Mouse (Mus musculus) R1 (cell line): ENCODE results near the gene Dll1.

Source experiments
- DNase-seq: peaks from one replicate; pipeline ENCODE4 v3.0.0-alpha.2; 2018; ENCODE audit warnings: low read depth, low spot score

The Dll1 gene

DNA sequence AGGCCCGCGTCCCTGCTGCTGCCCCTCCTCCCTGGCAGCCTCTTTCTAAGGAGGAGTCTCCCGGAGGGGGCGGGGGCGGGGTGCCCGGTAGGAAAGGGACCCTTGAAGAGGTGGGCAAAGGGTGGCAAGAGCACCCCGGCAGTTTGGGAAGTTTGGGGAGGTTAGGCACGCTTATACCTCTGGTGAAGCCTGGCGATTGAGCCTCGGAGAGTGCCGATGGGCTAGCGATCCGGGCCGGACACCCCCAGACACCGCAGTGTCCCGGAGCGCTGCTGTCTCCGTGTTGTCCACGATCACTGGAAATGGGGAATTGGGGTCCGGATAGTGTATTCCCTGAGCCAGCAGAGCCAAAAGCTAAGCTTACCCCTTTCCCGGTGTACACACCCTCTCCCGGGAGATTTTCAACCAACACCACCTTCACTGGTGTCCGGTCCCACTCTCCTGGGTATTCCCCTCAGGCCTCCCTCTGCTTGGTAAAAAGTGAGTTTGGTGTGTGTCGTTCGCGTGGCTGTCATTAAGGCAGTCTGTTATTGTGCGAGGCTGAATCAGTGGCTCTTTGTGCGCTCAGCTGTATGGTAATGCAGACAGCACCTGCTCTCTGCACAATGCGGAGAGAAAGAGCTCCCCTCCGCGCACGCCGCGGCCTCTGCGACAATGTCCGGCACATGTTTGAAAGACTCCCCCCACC, at the start of gene Dll1:
TSS of gene Dll1 (minus strand) at position 379 of the 688 bp plus-strand sequence.
- peak; percentile 57 for DNase-seq

DNA sequence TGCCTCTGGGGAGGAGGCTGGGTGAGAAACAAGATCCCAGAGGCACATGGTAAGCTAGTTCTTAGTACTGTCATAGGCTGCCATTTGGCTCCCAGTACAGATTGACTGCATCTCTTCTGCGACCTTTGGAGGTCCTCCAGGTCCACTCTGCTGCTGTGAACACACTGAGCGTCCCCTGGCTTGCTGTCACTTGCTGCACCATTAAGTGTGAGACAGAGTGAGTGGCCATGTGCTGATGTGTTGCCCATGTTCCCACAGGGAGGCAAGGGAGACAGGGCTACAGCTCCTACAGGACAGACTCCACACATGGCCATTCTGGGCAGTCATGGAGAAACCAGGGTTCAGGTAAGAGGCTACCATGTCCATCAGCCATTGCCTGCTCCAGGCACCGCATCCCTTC, 49.3 kb upstream of the Dll1 start:
- no peak for DNase-seq

- no peak for DNase-seq
Observed at GRCm38 (mm10) chr17:15423080-15423765, 46.6 kb upstream of the Dll1 start.

DNA sequence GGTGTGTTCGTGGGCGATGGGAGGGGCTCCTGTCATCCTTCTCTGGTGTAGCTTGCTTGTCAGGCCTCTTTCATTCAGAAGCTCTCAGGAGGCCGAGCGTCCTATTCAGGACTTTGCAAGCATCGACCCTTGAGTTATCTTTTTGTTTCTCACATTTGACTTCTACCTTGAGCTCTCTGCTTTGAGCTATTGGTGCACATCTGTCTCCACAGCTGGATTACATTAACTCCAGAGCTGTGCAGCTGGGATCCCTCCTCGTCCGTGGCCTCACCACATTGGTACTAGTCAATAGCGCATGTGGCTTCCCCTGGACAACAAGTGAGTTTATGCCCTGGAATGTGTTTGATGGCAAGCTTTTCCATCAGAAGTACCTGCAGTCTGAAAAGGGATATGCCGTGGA, 46.0 kb upstream of the Dll1 start:
- no peak for DNase-seq

DNA sequence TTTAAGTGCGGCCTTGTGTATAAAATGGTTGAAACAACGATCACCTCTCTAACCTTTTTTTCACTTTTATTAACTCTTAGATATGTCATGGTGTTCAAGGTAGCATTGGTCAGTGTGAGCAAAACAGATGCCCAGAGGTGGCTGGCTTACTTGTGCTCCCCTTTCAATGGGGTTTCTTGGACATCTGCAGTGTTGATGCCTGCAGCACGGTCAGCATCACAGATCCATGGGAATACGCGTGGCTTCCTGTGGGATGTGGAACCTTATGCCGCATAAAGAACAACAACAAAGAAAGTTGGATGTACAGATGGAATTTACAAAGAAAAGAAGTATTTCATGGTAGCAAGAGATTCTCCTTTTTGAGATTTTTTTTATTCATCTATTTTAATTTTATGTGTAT, 44.8 kb upstream of the Dll1 start:
- DNase-seq = no peak

GRCm38 (mm10) chr17:15420021-15420603, 43.4 kb upstream of the Dll1 start:
- no peak for DNase-seq

- DNase-seq = no peak
Observed at GRCm38 (mm10) chr17:15419534-15419933, 42.9 kb upstream of the Dll1 start.

- DNase-seq = no peak
Observed at GRCm38 (mm10) chr17:15416596-15417215, 40.0 kb upstream of the Dll1 start.

GRCm38 (mm10) chr17:15410861-15411260, 34.2 kb upstream of the Dll1 start:
- DNase-seq = no peak

GRCm38 (mm10) chr17:15409261-15409660, 32.6 kb upstream of the Dll1 start:
- no peak for DNase-seq

DNA sequence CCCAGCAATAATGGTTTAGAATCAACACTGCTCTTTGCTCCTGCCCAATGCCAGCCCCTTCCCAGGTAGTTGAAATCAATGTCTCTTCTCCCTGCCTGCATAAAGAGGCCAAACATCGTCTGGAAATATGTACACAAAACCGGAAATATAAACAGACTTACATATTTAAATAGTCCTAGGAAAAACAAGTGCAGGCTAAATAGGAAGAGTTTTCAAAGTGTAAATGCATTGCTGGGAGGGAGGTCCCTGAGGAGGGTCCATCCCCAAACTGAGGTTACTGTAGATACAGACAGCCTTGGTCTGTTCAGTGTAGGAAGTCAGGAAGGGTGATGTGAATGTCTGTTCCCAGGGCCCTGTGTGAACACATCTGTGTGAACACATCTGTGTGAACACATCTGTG, 29.9 kb upstream of the Dll1 start:
- no peak for DNase-seq

DNA sequence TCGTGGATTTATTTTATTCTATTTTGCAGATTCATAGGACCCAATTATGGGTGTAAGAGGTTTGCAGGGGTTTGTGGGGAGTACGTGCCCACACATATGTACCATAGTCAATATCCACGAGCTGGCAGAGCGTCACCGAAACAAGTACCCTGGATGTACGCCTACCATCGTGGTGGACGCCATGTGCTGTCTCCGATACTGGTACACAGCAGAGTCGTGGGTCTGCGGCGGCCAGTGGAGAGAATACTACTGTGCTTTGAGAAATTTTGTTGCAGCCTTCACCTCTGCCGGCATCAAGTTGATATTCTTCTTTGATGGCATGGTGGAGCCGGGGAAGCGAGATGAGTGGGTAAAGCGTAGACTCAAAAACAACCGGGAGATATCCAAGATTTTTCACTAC, 25.0 kb upstream of the Dll1 start:
- DNase-seq = no peak

DNA sequence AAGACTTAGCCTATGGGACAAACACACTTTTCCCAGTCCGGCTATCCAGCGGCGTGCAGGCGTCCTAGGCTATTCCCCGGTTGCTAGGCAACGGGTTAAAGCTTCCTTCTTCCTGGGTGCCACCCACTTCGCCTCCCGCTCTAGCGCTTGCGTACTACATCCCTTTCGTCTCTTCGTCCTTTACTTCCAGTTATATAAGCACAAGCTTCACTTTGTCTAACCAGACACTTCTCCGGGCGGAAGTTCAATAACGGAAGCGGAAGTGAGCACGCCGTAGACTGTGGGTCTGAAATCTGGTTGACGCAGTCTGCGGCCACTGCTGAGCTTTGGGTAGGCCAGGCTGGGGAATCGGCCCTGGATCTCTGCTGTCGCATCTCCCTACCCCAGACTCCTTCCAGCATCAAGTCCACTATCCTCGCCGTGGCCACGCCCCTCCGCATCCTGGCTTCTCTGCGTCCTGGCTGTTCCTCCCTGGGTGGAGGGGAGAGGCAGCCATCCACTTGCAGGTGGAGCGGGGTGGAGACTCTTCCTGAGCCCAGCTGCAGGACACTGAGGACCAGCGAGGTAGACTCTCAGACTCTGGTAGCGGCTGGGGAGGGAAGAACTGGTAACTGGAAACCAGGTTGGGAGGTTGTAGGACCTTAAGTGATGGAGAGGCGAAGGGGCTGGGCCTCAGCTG, 19.5 kb upstream of the Dll1 start, which contains the start of gene Fam120b:
TSS of gene Fam120b (plus strand) at position 206 of the 679 bp plus-strand sequence.
- DNase-seq = peak; percentile 98

DNA sequence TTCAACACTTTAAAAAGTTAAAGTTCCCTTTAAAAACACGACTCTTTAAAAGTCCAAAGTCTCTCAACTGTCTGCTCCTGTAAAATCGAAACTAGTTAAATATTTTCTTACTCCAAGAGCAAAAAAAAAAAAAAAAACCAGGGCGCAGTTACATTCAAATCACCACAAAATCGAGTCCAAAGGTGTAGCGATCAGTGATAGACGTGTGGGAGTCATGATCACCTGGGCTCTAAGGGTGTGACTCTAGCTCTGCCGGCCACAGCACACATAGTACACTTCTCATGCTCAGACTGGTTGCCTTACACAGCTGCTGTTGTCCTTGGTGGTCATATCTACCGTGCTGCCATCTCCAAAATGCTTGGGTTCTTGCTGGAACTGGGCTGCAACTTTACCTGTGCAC, 12.7 kb upstream of the Dll1 start:
- no peak for DNase-seq

GRCm38 (mm10) chr17:15388892-15389291, 12.2 kb upstream of the Dll1 start:
- DNase-seq = no peak

DNA sequence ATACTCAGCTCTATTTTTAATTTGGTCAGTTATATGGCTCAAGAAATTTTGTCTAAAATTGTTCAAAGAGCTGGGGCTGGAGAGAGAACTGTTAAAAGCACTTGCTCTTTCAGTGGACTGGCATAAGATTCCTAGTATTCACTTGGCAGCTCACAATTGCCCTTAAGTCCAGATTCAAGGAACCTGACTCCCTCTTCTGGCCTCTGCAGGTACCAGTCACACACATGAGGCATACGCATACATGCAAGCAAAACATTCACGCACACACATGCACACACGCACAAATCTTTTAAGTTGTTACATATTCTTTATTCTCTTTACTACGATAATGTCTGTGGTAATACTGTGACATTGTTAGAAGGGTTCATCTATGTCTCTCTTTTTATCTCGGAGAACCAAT, 6.7 kb upstream of the Dll1 start:
- DNase-seq = peak; percentile 38

- peak; percentile 49 for DNase-seq
Observed at GRCm38 (mm10) chr17:15381869-15382660, 5.4 kb upstream of the Dll1 start.

DNA sequence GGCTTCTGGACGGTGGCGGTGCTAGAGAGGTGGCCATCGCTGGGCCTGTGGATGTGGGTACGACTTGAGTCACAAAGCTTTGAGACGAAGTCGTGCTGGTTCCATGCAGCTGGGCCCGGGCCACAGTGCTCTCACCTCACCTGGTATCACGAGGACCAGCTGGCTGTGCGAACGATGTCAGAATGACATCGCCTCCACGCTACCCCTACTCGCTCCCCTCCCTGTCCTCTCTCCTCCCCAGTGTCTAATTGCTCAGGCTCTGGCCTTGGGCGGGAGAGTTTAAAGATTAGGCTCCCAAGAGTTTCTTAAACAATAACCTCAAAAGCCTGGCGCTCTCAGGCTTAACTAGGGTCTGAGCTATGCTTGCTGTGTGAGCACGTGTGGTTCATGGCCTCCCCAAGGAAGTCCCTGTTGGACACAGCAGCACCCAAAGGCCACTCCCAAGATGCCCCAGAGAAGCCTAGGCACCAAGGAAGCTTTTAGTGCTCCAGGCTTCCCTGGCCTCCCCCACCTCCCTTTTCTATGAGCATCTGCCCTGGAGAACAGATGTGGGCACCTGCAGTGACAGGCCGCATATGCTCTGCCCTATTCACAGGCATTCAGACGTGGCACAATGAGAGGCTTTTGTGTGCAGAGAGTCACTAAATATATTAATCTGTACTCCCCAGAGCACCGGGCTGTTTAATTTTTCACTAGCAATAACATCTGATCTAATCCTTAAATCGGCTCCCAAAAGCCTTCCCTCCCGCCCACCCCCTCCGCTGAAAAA, 4.6 kb upstream of the Dll1 start:
- no peak for DNase-seq

GRCm38 (mm10) chr17:15380641-15381051, 4.0 kb upstream of the Dll1 start:
- DNase-seq = peak; percentile 96
